Mouse (Mus musculus): ENCODE results near the gene Sema3e. TPM values are rescaled to one million over a fixed set of nuclear protein-coding genes. Genes with fewer than 3 reads are reported as not detected.

Gene Sema3e
- total RNA-seq (2014; rRNA removed) (0.09 TPM in 1 of 2 replicates, not detected in the other), polyA plus RNA-seq (2012; rRNA removed) (not detected in 2 replicates)

- Histone ChIP-seq H3K4me1 (ENCODE audit: control insufficient read depth, insufficient read depth, low read length) (0 out of 2 replicates have a peak, but pooled peaks cover 4% of the 10 kb centered on the region), H3K36me3 (ENCODE audit: control insufficient read depth, insufficient read depth, low read length) (no peaks in the 10 kb centered on the region), H3K79me2 (ENCODE audit: control insufficient read depth, insufficient read depth, low read length) (no peaks in the 10 kb centered on the region), H3K27me3 (ENCODE audit: control insufficient read depth, insufficient read depth, low read length) (peaks cover 3% of the 10 kb centered on the region; the same call in 1 of the 2 replicates), H3K9ac (ENCODE audit: low read depth, low read length) (no peak within 1 kb of the TSS), H3K4me3 (ENCODE audit: insufficient read depth, low read depth, low read length) (peak within 1 kb of the TSS; percentile 44; the same call in 1 of the 2 replicates), H3K27ac (replicated peaks; ENCODE audit: insufficient read depth, low read depth, low read length) (no peak within 1 kb of the TSS)
- peak; percentile 8 for DNase-seq (ENCODE audit: extremely low read depth, low read depth, low spot score)
- WGBS, result 3% methylated on average over 47 of the region's 47 CpGs
- TF ChIP-seq POLR2A (IDR thresholded peaks at IDR 0.05; ENCODE audit: extremely low read depth, insufficient read depth, low read length) (no peak), CTCF (IDR thresholded peaks at IDR 0.05; ENCODE audit: low read depth, low read length) (no peak)
Observed at GRCm38 (mm10) chr5:14025205-14026124, at the start of gene Sema3e. Gene Sema3e, plus strand, starts transcription at chr5:14025276.

- TF ChIP-seq CTCF (IDR thresholded peaks at IDR 0.05; ENCODE audit: low read depth, low read length) (no peak), POLR2A (IDR thresholded peaks at IDR 0.05; ENCODE audit: extremely low read depth, insufficient read depth, low read length) (no peak)
- no peak overlapping the region for H3K4me3 ChIP-seq (ENCODE audit: insufficient read depth, low read depth, low read length)
- WGBS, result 79% methylated on average over 3 of the region's 3 CpGs
Observed at GRCm38 (mm10) chr5:13977576-13977975, 47.5 kb upstream of the Sema3e start.

DNA sequence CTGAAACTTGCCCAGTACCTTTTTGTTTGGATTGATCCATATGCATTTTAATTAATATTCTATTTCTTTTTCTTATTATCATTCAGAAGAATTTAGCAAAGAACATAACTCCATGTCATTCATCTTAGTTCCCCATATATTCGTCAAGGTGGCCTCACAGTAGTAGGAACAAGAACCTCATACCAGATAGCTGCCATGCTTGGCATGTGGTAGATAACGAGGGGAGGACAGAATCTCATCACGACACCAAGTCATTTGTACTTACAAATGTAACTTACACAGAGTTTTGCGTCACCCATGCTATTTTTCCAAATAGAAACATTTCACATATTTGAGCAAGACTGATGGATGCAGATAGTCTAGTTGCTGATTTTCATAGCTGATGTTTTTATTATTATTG, 45.9 kb upstream of the Sema3e start:
- H3K79me2 ChIP-seq (ENCODE audit: control insufficient read depth, insufficient read depth, low read length), result no peaks in the 10 kb centered on the region
- WGBS, result 86% methylated on average over 4 of the region's 4 CpGs
- H3K9ac ChIP-seq (ENCODE audit: low read depth, low read length), result no peak overlapping the region
- no peak for TF ChIP-seq POLR2A (IDR thresholded peaks at IDR 0.05; ENCODE audit: extremely low read depth, insufficient read depth, low read length)
- no peak for TF ChIP-seq CTCF (IDR thresholded peaks at IDR 0.05; ENCODE audit: low read depth, low read length)
- H3K27me3 ChIP-seq (ENCODE audit: control insufficient read depth, insufficient read depth, low read length), result no peaks in the 10 kb centered on the region
- H3K27ac ChIP-seq (replicated peaks; ENCODE audit: insufficient read depth, low read depth, low read length), result no peak overlapping the region
- no peak overlapping the region for H3K4me3 ChIP-seq (ENCODE audit: insufficient read depth, low read depth, low read length)
- DNase-seq (ENCODE audit: extremely low read depth, low read depth, low spot score), result no peak
- no peaks in the 10 kb centered on the region for H3K4me1 ChIP-seq (ENCODE audit: control insufficient read depth, insufficient read depth, low read length)
- H3K36me3 ChIP-seq (ENCODE audit: control insufficient read depth, insufficient read depth, low read length), result no peaks in the 10 kb centered on the region

More at GRCm38 (mm10) chr5:13977576-13977975, 47.5 kb upstream of the Sema3e start:
- Histone ChIP-seq H3K36me3 (ENCODE audit: control insufficient read depth, insufficient read depth, low read length) (no peaks in the 10 kb centered on the region), H3K9ac (ENCODE audit: low read depth, low read length) (no peak overlapping the region), H3K4me1 (ENCODE audit: control insufficient read depth, insufficient read depth, low read length) (no peaks in the 10 kb centered on the region), H3K27me3 (ENCODE audit: control insufficient read depth, insufficient read depth, low read length) (no peaks in the 10 kb centered on the region), H3K27ac (replicated peaks; ENCODE audit: insufficient read depth, low read depth, low read length) (no peak overlapping the region), H3K79me2 (ENCODE audit: control insufficient read depth, insufficient read depth, low read length) (no peaks in the 10 kb centered on the region)
- no peak for DNase-seq (ENCODE audit: extremely low read depth, low read depth, low spot score)

- no peak for DNase-seq (ENCODE audit: extremely low read depth, low read depth, low spot score)
- 69% methylated on average over 7 of the region's 7 CpGs for WGBS
- Histone ChIP-seq H3K36me3 (ENCODE audit: control insufficient read depth, insufficient read depth, low read length) (no peaks in the 10 kb centered on the region), H3K27me3 (ENCODE audit: control insufficient read depth, insufficient read depth, low read length) (no peaks in the 10 kb centered on the region), H3K79me2 (ENCODE audit: control insufficient read depth, insufficient read depth, low read length) (no peaks in the 10 kb centered on the region), H3K4me1 (ENCODE audit: control insufficient read depth, insufficient read depth, low read length) (no peaks in the 10 kb centered on the region), H3K27ac (replicated peaks; ENCODE audit: insufficient read depth, low read depth, low read length) (no peak overlapping the region), H3K4me3 (ENCODE audit: insufficient read depth, low read depth, low read length) (no peak overlapping the region), H3K9ac (ENCODE audit: low read depth, low read length) (no peak overlapping the region)
- TF ChIP-seq POLR2A (IDR thresholded peaks at IDR 0.05; ENCODE audit: extremely low read depth, insufficient read depth, low read length) (no peak), CTCF (IDR thresholded peaks at IDR 0.05; ENCODE audit: low read depth, low read length) (no peak)
Observed at GRCm38 (mm10) chr5:13982417-13983054, 42.5 kb upstream of the Sema3e start.

DNA sequence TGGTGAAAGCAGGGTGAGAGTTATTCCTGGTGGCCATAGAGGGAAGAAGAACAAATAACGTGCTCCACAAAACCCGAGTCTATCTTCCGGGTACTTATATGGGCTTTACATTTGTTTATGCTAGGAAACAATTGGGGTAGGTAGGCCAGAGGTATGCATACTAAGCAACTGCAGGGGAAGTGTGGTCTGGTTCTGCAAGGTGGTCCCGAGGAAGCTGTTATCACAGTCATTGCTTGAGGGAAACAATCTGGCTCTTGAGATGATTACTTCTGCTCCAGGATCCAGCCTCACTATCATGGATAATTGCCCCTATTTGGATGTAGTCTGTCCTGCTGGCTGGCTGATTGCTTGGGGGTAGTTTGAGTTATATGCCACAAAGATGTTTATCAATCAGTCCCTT, 41.5 kb upstream of the Sema3e start:
- H3K4me3 ChIP-seq (ENCODE audit: insufficient read depth, low read depth, low read length), result no peak overlapping the region
- H3K27me3 ChIP-seq (ENCODE audit: control insufficient read depth, insufficient read depth, low read length), result no peaks in the 10 kb centered on the region
- DNase-seq (ENCODE audit: extremely low read depth, low read depth, low spot score), result no peak
- TF ChIP-seq POLR2A (IDR thresholded peaks at IDR 0.05; ENCODE audit: extremely low read depth, insufficient read depth, low read length), result no peak
- no peak for TF ChIP-seq CTCF (IDR thresholded peaks at IDR 0.05; ENCODE audit: low read depth, low read length)
- H3K36me3 ChIP-seq (ENCODE audit: control insufficient read depth, insufficient read depth, low read length), result no peaks in the 10 kb centered on the region
- H3K9ac ChIP-seq (ENCODE audit: low read depth, low read length), result no peak overlapping the region
- H3K79me2 ChIP-seq (ENCODE audit: control insufficient read depth, insufficient read depth, low read length), result no peaks in the 10 kb centered on the region
- no peaks in the 10 kb centered on the region for H3K4me1 ChIP-seq (ENCODE audit: control insufficient read depth, insufficient read depth, low read length)
- no peak overlapping the region for H3K27ac ChIP-seq (replicated peaks; ENCODE audit: insufficient read depth, low read depth, low read length)
- 62% methylated on average over 4 of the region's 4 CpGs for WGBS

All from liver, adult 2 months (tissue).